Mouse (Mus musculus): ENCODE measurements at regions not wholly inside any gene's neighbourhood (a gene's known extent, or its start where the extent isn't known, plus 50 kb on each side); places are given as distances from the start of the nearest gene placed in this dataset.
"Not testable (repeated sequence)": the region's sequence is repeated elsewhere in the genome, so short reads cannot be mapped to it uniquely, and the experiment has no call there.

- ATAC-seq (ENCODE audit: extremely low read depth, insufficient number of reproducible peaks, low FRiP score, poor library complexity, severe bottlenecking), result no peak
These were observed 493.6 kb upstream of the Arid1b start for GRCm38 (mm10) chr17:4500504-4500903.

GRCm38 (mm10) chr17:4501029-4501428 is 493.1 kb upstream of the Arid1b start:
- no peak for ATAC-seq (ENCODE audit: extremely low read depth, insufficient number of reproducible peaks, low FRiP score, poor library complexity, severe bottlenecking)

- ATAC-seq (ENCODE audit: extremely low read depth, insufficient number of reproducible peaks, low FRiP score, poor library complexity, severe bottlenecking), result no peak
These were observed 489.2 kb upstream of the Arid1b start for GRCm38 (mm10) chr17:4504951-4505350.

GRCm38 (mm10) chr17:4509506-4509905 is 484.6 kb upstream of the Arid1b start:
- no peak for ATAC-seq (ENCODE audit: extremely low read depth, insufficient number of reproducible peaks, low FRiP score, poor library complexity, severe bottlenecking)

- no peak for ATAC-seq (ENCODE audit: extremely low read depth, insufficient number of reproducible peaks, low FRiP score, poor library complexity, severe bottlenecking)
These were observed 478.0 kb upstream of the Arid1b start for GRCm38 (mm10) chr17:4516141-4516540.

- no peak for ATAC-seq (ENCODE audit: extremely low read depth, insufficient number of reproducible peaks, low FRiP score, poor library complexity, severe bottlenecking)
These were observed 477.3 kb upstream of the Arid1b start for GRCm38 (mm10) chr17:4516846-4517245.

GRCm38 (mm10) chr17:4521031-4521430 is 473.1 kb upstream of the Arid1b start:
- ATAC-seq (ENCODE audit: extremely low read depth, insufficient number of reproducible peaks, low FRiP score, poor library complexity, severe bottlenecking), result no peak

GRCm38 (mm10) chr17:4526466-4526865 is 467.7 kb upstream of the Arid1b start:
- ATAC-seq (ENCODE audit: extremely low read depth, insufficient number of reproducible peaks, low FRiP score, poor library complexity, severe bottlenecking), result no peak

GRCm38 (mm10) chr17:4532126-4532525 is 462.0 kb upstream of the Arid1b start:
- ATAC-seq (ENCODE audit: extremely low read depth, insufficient number of reproducible peaks, low FRiP score, poor library complexity, severe bottlenecking), result no peak

- ATAC-seq (ENCODE audit: extremely low read depth, insufficient number of reproducible peaks, low FRiP score, poor library complexity, severe bottlenecking), result no peak
These were observed 453.7 kb upstream of the Arid1b start for GRCm38 (mm10) chr17:4540435-4540834.

GRCm38 (mm10) chr17:4541020-4541743 is 452.9 kb upstream of the Arid1b start:
- ATAC-seq (ENCODE audit: extremely low read depth, insufficient number of reproducible peaks, low FRiP score, poor library complexity, severe bottlenecking), result no peak

GRCm38 (mm10) chr17:4546579-4546978 is 447.6 kb upstream of the Arid1b start:
- ATAC-seq (ENCODE audit: extremely low read depth, insufficient number of reproducible peaks, low FRiP score, poor library complexity, severe bottlenecking), result no peak

GRCm38 (mm10) chr17:4553026-4553425 is 441.1 kb upstream of the Arid1b start:
- not testable (repeated sequence) for ATAC-seq (ENCODE audit: extremely low read depth, insufficient number of reproducible peaks, low FRiP score, poor library complexity, severe bottlenecking)

- ATAC-seq (ENCODE audit: extremely low read depth, insufficient number of reproducible peaks, low FRiP score, poor library complexity, severe bottlenecking), result no peak
These were observed 430.5 kb upstream of the Arid1b start for GRCm38 (mm10) chr17:4563641-4564040.

GRCm38 (mm10) chr17:4576883-4577282 is 417.2 kb upstream of the Arid1b start:
- no peak for ATAC-seq (ENCODE audit: extremely low read depth, insufficient number of reproducible peaks, low FRiP score, poor library complexity, severe bottlenecking)

- ATAC-seq (ENCODE audit: extremely low read depth, insufficient number of reproducible peaks, low FRiP score, poor library complexity, severe bottlenecking), result no peak
These were observed 412.3 kb upstream of the Arid1b start for GRCm38 (mm10) chr17:4581851-4582250.

- ATAC-seq (ENCODE audit: extremely low read depth, insufficient number of reproducible peaks, low FRiP score, poor library complexity, severe bottlenecking), result no peak
These were observed 383.7 kb upstream of the Arid1b start for GRCm38 (mm10) chr17:4610481-4610880.

- no peak for ATAC-seq (ENCODE audit: extremely low read depth, insufficient number of reproducible peaks, low FRiP score, poor library complexity, severe bottlenecking)
These were observed 383.1 kb upstream of the Arid1b start for GRCm38 (mm10) chr17:4610993-4611392.

- ATAC-seq (ENCODE audit: extremely low read depth, insufficient number of reproducible peaks, low FRiP score, poor library complexity, severe bottlenecking), result no peak
These were observed 382.4 kb upstream of the Arid1b start for GRCm38 (mm10) chr17:4611711-4612110.

- ATAC-seq (ENCODE audit: extremely low read depth, insufficient number of reproducible peaks, low FRiP score, poor library complexity, severe bottlenecking), result no peak
These were observed 382.0 kb upstream of the Arid1b start for GRCm38 (mm10) chr17:4612136-4612535.

GRCm38 (mm10) chr17:4612741-4613140 is 381.4 kb upstream of the Arid1b start:
- no peak for ATAC-seq (ENCODE audit: extremely low read depth, insufficient number of reproducible peaks, low FRiP score, poor library complexity, severe bottlenecking)

Data from neutrophil, adult 5-6 weeks (primary cell).